Mouse (Mus musculus): Measurements from ENCODE around the gene Dcp1b. TPM values are rescaled to one million over a fixed set of nuclear protein-coding genes. Genes with fewer than 3 reads are reported as not detected.

Dcp1b gene
- polyA plus RNA-seq, 2 experiments = 2.9 to 5.3 TPM

DNA sequence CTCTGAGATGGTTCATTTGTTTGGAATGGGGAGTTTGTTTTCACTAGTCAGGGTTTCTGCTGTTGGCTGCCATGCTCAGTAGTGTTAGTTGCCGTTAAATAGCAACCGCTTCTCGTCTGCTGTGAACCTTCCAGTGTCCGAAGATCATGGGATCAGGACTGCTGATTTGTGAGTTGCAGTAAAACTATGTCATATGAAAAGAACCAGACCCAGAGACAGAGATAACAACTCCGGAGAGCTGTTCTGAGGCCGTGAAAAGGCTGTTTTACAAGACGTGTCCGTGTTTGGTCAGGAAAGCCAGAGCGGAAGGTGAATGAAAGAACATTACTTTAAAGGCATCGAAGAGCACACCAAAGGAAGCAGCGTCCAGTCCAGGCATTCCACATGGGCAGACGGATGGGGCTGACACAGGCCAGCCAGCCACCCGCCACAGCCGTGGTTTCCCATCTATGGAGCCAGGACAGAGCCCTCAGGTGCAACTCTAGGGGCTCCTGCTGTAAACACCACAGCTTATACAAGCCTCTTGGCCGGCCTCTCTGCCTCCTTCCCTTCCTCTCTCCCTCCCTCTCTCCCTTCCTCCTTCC, 18.6 kb downstream of the Dcp1b start:
- no peak overlapping the region for H3K9ac ChIP-seq (replicated peaks)
- DNase-seq (ENCODE audit: low read depth in 3 of 3, low spot score in 3 of 3) (no peak), ATAC-seq (ENCODE audit: insufficient read depth) (no peak)
- TF ChIP-seq CTCF (IDR thresholded peaks at IDR 0.05; ENCODE audit: low read depth) (no peak), EP300 (IDR thresholded peaks at IDR 0.05; ENCODE audit: low read depth) (no peak)
- no peak overlapping the region for H3K4me3 ChIP-seq (ENCODE audit: insufficient read depth in 1 of 2, low read depth in 2 of 2, low read length in 2 of 2)
- H3K27me3 ChIP-seq (ENCODE audit: control insufficient read depth, insufficient read depth, low read length) = no peaks in the 10 kb centered on the region
- H3K4me2 ChIP-seq (ENCODE audit: low read depth) = no peak overlapping the region
- H3K4me1 ChIP-seq (replicated peaks; ENCODE audit: control insufficient read depth in 2 of 2, insufficient read depth in 2 of 2, low read length in 1 of 2) = no peaks in the 10 kb centered on the region
- 76% methylated on average over 15 of the region's 15 CpGs for WGBS (ENCODE audit: insufficient replicate concordance)
- no peaks in the 10 kb centered on the region for H3K36me3 ChIP-seq (replicated peaks; ENCODE audit: control insufficient read depth, insufficient read depth, low read depth)
- no peak overlapping the region for H3K27ac ChIP-seq
- no peaks in the 10 kb centered on the region for H3K9me3 ChIP-seq (ENCODE audit: control insufficient read depth, low read length)

DNA sequence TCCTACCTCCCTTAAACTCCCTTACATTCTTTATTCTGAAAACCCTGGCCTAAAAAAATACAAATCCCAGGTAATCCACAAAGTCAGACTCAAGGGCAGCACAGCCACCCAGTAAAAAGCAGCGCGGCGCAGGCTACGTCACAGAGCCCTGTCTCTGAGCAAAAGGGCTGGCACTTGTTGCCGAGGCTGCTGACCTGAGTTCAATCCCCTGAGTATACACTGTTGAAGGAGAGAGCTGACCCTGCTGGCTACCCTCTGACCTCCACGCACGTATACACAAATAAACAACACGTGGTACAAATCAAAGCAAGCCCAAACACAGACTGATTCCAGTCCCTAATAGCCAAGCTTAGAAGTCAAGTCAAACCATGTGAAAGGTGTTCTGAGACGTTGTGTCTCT, 19.1 kb downstream of the Dcp1b start:
- Histone ChIP-seq H3K4me2 (ENCODE audit: low read depth) (no peak overlapping the region), H3K4me1 (replicated peaks; ENCODE audit: control insufficient read depth in 2 of 2, insufficient read depth in 2 of 2, low read length in 1 of 2) (no peaks in the 10 kb centered on the region), H3K4me3 (ENCODE audit: insufficient read depth in 1 of 2, low read depth in 2 of 2, low read length in 2 of 2) (no peak overlapping the region), H3K36me3 (replicated peaks; ENCODE audit: control insufficient read depth, insufficient read depth, low read depth) (no peaks in the 10 kb centered on the region), H3K27me3 (ENCODE audit: control insufficient read depth, insufficient read depth, low read length) (no peaks in the 10 kb centered on the region), H3K27ac (no peak overlapping the region), H3K9me3 (ENCODE audit: control insufficient read depth, low read length) (no peaks in the 10 kb centered on the region), H3K9ac (replicated peaks) (no peak overlapping the region)
- DNase-seq (ENCODE audit: low read depth in 3 of 3, low spot score in 3 of 3) (no peak), ATAC-seq (ENCODE audit: insufficient read depth) (no peak)
- TF ChIP-seq EP300 (IDR thresholded peaks at IDR 0.05; ENCODE audit: low read depth) = no peak
- no peak for TF ChIP-seq CTCF (IDR thresholded peaks at IDR 0.05; ENCODE audit: low read depth)
- WGBS (ENCODE audit: insufficient replicate concordance) = 75% methylated on average over 9 of the region's 9 CpGs

DNA sequence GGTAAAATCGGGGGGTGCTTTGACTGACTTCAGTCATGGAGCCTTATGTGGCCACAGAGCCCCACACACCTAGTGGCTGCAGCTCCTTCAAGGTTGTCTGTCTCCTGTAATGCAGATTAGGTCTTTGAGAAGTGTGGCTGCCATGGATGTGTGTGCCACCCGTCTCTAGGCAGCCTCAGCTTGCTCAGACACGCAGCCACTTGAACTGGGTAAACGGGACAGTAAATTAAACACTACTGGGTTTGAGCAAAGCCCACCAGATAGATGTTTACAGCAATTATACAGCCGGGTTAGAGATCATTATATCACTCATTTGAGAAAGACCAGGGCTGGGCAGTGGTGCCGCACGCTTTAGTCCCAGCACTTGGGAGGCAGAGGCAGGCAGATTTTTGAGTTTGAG, 19.5 kb downstream of the Dcp1b start:
- Histone ChIP-seq H3K4me3 (ENCODE audit: insufficient read depth in 1 of 2, low read depth in 2 of 2, low read length in 2 of 2) (no peak overlapping the region), H3K4me1 (replicated peaks; ENCODE audit: control insufficient read depth in 2 of 2, insufficient read depth in 2 of 2, low read length in 1 of 2) (no peaks in the 10 kb centered on the region), H3K9me3 (ENCODE audit: control insufficient read depth, low read length) (no peaks in the 10 kb centered on the region), H3K4me2 (ENCODE audit: low read depth) (no peak overlapping the region), H3K9ac (replicated peaks) (no peak overlapping the region), H3K27me3 (ENCODE audit: control insufficient read depth, insufficient read depth, low read length) (no peaks in the 10 kb centered on the region), H3K36me3 (replicated peaks; ENCODE audit: control insufficient read depth, insufficient read depth, low read depth) (no peaks in the 10 kb centered on the region), H3K27ac (no peak overlapping the region)
- 72% methylated on average over 7 of the region's 7 CpGs for WGBS (ENCODE audit: insufficient replicate concordance)
- TF ChIP-seq EP300 (IDR thresholded peaks at IDR 0.05; ENCODE audit: low read depth) (no peak), CTCF (IDR thresholded peaks at IDR 0.05; ENCODE audit: low read depth) (no peak)
- ATAC-seq (ENCODE audit: insufficient read depth) = no peak
- no peak for DNase-seq (ENCODE audit: low read depth in 3 of 3, low spot score in 3 of 3)

DNA sequence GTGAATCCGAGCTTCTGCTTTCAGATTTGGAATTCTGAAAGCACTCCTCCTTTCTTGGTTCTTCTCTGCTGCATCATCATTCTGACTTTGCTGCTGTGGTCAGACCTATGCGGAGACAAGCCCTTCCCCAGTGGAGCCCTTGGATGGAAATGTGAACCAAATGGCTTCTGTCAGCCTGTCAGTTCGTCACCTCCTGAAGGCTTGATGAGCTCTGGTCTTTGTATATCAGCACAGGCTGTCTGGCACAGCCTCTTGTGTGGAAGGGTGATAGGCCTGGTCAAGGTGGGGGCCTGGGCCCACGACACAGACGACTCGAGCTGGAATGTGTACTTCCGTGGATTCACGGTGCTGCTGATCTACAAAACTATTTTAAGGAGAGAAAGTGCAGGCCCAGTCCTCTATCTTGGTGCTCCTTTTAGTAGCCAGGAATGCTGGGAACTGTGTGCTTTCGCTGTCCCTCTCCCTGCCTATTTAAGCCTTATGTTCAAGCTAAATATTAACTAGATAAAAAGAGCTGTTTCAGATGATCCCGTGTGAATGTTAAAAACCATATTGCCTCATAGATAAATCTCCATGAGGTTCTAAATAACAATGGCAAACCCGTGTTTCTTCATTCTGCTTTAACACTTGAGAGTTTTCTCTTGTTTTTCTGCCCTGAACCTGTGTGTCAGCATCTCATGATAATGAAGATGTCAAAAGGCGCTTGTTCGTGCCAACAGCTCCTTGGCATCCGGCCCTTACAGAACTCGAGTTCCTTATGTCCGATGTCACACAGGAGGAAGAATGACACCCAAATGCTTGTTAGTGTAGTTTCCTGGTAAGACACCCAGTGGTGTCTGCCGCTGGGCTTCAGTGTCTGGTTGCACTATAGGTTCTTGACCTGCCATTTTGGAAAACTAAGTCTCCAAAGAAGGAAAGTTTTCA, 21.6 kb downstream of the Dcp1b start, which contains the start of gene Cacna1c:
Gene Cacna1c, minus strand, starts transcription at position 37 of the 924 bp plus-strand sequence.
- no peak within 1 kb of the TSS for H3K9ac ChIP-seq (replicated peaks)
- H3K9me3 ChIP-seq (ENCODE audit: control insufficient read depth, low read length) = no peaks in the 10 kb centered on the region
- ATAC-seq (ENCODE audit: insufficient read depth) = no peak
- DNase-seq (ENCODE audit: low read depth in 3 of 3, low spot score in 3 of 3) = no peak
- H3K36me3 ChIP-seq (replicated peaks; ENCODE audit: control insufficient read depth, insufficient read depth, low read depth) = no peaks in the 10 kb centered on the region
- H3K4me2 ChIP-seq (ENCODE audit: low read depth) = no peak within 1 kb of the TSS
- TF ChIP-seq CTCF (IDR thresholded peaks at IDR 0.05; ENCODE audit: low read depth) (no peak), EP300 (IDR thresholded peaks at IDR 0.05; ENCODE audit: low read depth) (no peak)
- no peak within 1 kb of the TSS for H3K27ac ChIP-seq
- H3K4me3 ChIP-seq (ENCODE audit: insufficient read depth in 1 of 2, low read depth in 2 of 2, low read length in 2 of 2) = no peak within 1 kb of the TSS
- 57% methylated on average over 17 of the region's 17 CpGs for WGBS (ENCODE audit: insufficient replicate concordance)
- H3K27me3 ChIP-seq (ENCODE audit: control insufficient read depth, insufficient read depth, low read length) = no peaks in the 10 kb centered on the region
- H3K4me1 ChIP-seq (replicated peaks; ENCODE audit: control insufficient read depth in 2 of 2, insufficient read depth in 2 of 2, low read length in 1 of 2) = 0 out of 4 replicates have a peak, but pooled peaks cover 0 to 5% of the 10 kb centered on the region in 2 experiments
